Mouse (Mus musculus): ENCODE results near the gene Angel2. TPM values are rescaled to one million over a fixed set of nuclear protein-coding genes. Genes with fewer than 3 reads are reported as not detected.

Angel2 gene
- polyA plus RNA-seq, 1 experiment from 2014 or later = 48.2 TPM

DNA sequence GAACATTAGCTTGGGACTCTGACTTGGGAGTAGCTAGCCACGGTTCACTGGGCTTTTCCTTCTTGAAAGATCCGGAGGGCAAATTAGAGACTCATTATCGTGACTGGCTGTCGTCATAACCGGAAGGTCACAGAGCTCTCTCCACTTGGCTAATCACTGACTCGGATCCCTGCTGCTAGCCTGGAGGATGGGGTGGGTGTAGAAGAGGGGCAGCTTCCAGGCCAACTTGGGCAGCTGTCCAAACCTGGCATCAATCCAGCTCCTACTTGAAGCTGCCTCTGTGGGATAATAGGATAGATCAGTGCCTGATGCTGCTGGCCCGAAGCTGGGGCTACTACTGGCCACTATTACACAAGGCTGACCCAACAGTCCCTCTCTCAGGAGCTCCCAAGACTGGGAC, 70.6 kb downstream of the Angel2 start:
- H3K9me3 ChIP-seq (ENCODE audit: control insufficient read depth, low read length) = peaks cover 6% of the 10 kb centered on the region; the same call in 1 of the 2 replicates
- WGBS = 49% methylated on average over 7 of the region's 7 CpGs
- DNase-seq (ENCODE audit: low spot score) (peak; percentile 64), ATAC-seq (ENCODE audit: low FRiP score) (no peak)
- no peak overlapping the region for H3K4me2 ChIP-seq (replicated peaks)
- no peaks in the 10 kb centered on the region for H3K36me3 ChIP-seq (replicated peaks; ENCODE audit: control insufficient read depth, insufficient read depth)
- no peak overlapping the region for H3K4me3 ChIP-seq (replicated peaks; ENCODE audit: low read length)
- H3K9ac ChIP-seq = no peak overlapping the region
- H3K27me3 ChIP-seq (ENCODE audit: control insufficient read depth, insufficient read depth, low read length) = no peaks in the 10 kb centered on the region
- H3K4me1 ChIP-seq (replicated peaks; ENCODE audit: control insufficient read depth, insufficient read depth, low read length) = no peaks in the 10 kb centered on the region
- no peak overlapping the region for H3K27ac ChIP-seq

DNA sequence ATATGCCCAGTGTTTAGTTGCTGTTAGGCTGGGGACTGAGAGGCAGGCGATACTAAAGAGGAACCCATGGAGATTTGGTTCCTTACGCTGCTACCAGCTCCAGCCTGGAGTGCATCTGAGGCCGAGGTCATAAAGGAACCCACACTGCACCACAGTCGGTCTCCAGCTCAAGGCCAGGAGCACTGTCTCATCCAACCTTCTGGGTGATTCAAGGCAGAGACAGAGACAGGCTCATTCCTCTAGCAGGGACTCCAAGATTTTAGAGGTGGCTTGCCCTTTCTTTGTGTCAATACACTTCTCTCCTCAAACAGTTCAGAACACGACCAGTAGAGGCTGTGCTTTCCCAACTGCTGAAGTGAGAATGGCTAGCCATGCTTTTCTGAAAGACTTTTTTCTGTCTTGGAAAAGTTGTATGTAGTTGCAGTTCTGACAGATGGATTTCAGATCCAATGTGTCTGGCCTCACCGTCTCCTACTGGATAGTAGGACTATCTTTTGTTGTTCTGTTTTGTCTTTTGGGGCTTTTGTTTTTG, 71.5 kb downstream of the Angel2 start:
- no peaks in the 10 kb centered on the region for H3K27me3 ChIP-seq (ENCODE audit: control insufficient read depth, insufficient read depth, low read length)

More for the DNA sequence above, 71.5 kb downstream of the Angel2 start:
- H3K9me3 ChIP-seq (ENCODE audit: control insufficient read depth, low read length) = peaks cover 6% of the 10 kb centered on the region; the same call in 1 of the 2 replicates
- DNase-seq (ENCODE audit: low spot score) = no peak
- no peak overlapping the region for H3K27ac ChIP-seq
- H3K4me3 ChIP-seq (replicated peaks; ENCODE audit: low read length) = no peak overlapping the region
- H3K36me3 ChIP-seq (replicated peaks; ENCODE audit: control insufficient read depth, insufficient read depth) = no peaks in the 10 kb centered on the region
- ATAC-seq (ENCODE audit: low FRiP score) = no peak
- no peak overlapping the region for H3K9ac ChIP-seq
- WGBS = 75% methylated on average over 6 of the region's 6 CpGs
- H3K4me2 ChIP-seq (replicated peaks) = no peak overlapping the region
- no peaks in the 10 kb centered on the region for H3K4me1 ChIP-seq (replicated peaks; ENCODE audit: control insufficient read depth, insufficient read depth, low read length)

Other genes starting within 250 kb of the Angel2 start
- 27.7 and 36.4 TPM in 2 replicates for gene Rps6kc1, start 13.3 kb upstream of the Angel2 start, polyA plus RNA-seq (2014; fragmentation: Nextera tagmentation; extraction: Ambion mirVana)
- gene Vash2, start 54.2 kb downstream of the Angel2 start, polyA plus RNA-seq (2014; fragmentation: Nextera tagmentation; extraction: Ambion mirVana) = 102 and 109 TPM in 2 replicates
- gene Flvcr1, start 101.0 kb downstream of the Angel2 start, polyA plus RNA-seq (2014; fragmentation: Nextera tagmentation; extraction: Ambion mirVana) = 10.3 and 11.6 TPM in 2 replicates
- not detected in 2 replicates for gene Spata45, start 111.5 kb downstream of the Angel2 start, polyA plus RNA-seq (2014; fragmentation: Nextera tagmentation; extraction: Ambion mirVana)
- gene Tatdn3, start 137.8 kb downstream of the Angel2 start, polyA plus RNA-seq (2014; fragmentation: Nextera tagmentation; extraction: Ambion mirVana) = 13.1 and 14.9 TPM in 2 replicates
- 3.6 and 5.0 TPM in 2 replicates for gene Nsl1, start 137.9 kb downstream of the Angel2 start, polyA plus RNA-seq (2014; fragmentation: Nextera tagmentation; extraction: Ambion mirVana)
- gene Batf3, start 172.7 kb downstream of the Angel2 start, polyA plus RNA-seq (2014; fragmentation: Nextera tagmentation; extraction: Ambion mirVana) = 1.5 and 2.2 TPM in 2 replicates
- gene Fam71a, start 239.7 kb downstream of the Angel2 start, polyA plus RNA-seq (2014; fragmentation: Nextera tagmentation; extraction: Ambion mirVana) = not detected in 2 replicates

Data from hindbrain, embryonic 14.5 days (tissue).